Mouse (Mus musculus) lung, postnatal 0 days (tissue): ENCODE data around the gene Ubl3. TPM values are rescaled to one million over a fixed set of nuclear protein-coding genes. Genes with fewer than 3 reads are reported as not detected.

Experiments used
- ATAC-seq: fragments of 200-750 bp; cut with Nextera tagmentation; 2 replicates; pipeline ENCODE4 v1.8.0; 2017; ENCODE audit warnings: moderate library complexity
- DNase-seq: peaks from one replicate; pipeline ENCODE4 v3.0.0-alpha.2; 2016; ENCODE audit warnings: low spot score
- H3K27ac ChIP-seq: fragments of 300-500 bp; sonication (generic); 2 replicates; pipeline ENCODE4 v1.5.1; 2014; ENCODE audit warnings: antibody characterized with exemption, mild to moderate bottlenecking, low read length, mixed read lengths
- H3K27me3 ChIP-seq: fragments of 300-500 bp; sonication (generic); replicated peaks from 2 replicates; pipeline ENCODE4 v1.6.1; 2014; ENCODE audit warnings: low read length, mixed read lengths; ENCODE audit not compliant: insufficient read depth
- H3K36me3 ChIP-seq: fragments of 300-500 bp; sonication (generic); 2 replicates; pipeline ENCODE4 v1.6.1; 2014; ENCODE audit warnings: low read length, mixed read lengths; ENCODE audit not compliant: insufficient read depth
- H3K4me1 ChIP-seq: fragments of 300-500 bp; sonication (generic); 2 replicates; pipeline ENCODE4 v1.6.1; 2014; ENCODE audit warnings: antibody characterized with exemption, low read depth, low read length, mixed read lengths; ENCODE audit not compliant: insufficient read depth
- H3K4me2 ChIP-seq: fragments of 300-500 bp; sonication (generic); replicated peaks from 2 replicates; pipeline ENCODE4 v1.6.1; 2014; ENCODE audit warnings: low read depth, mild to moderate bottlenecking, low read length, moderate library complexity, mixed read lengths
- H3K4me3 ChIP-seq: fragments of 300-500 bp; sonication (generic); 2 replicates; pipeline ENCODE4 v1.5.1; 2014; ENCODE audit warnings: low read depth, low read length
- H3K9ac ChIP-seq: fragments of 300-500 bp; sonication (generic); replicated peaks from 2 replicates; pipeline ENCODE4 v1.6.1; 2014; ENCODE audit warnings: low read depth, mild to moderate bottlenecking
- H3K9me3 ChIP-seq: fragments of 300-500 bp; sonication (generic); 2 replicates; pipeline ENCODE4 v1.6.1; 2016; ENCODE audit warnings: low read length, mixed read lengths
- CTCF ChIP-seq: IDR thresholded peaks from 2 replicates; pipeline ENCODE4 v1.5.1; 2016; ENCODE audit warnings: antibody characterized with exemption, mild to moderate bottlenecking
- EP300 ChIP-seq: IDR thresholded peaks from 2 replicates; pipeline ENCODE4 v1.6.1; 2016; ENCODE audit warnings: antibody characterized with exemption, mild to moderate bottlenecking, control low read depth
- whole genome bisulfite sequencing: fragments of 180-500 bp; shearing (Covaris S2); extraction: QIAGEN DNeasy Blood & Tissue Kit; methylation state at CpG from one replicate; pipeline ENCODE4 v1.1.7; 2014; 5-methylcytosine and 5-hydroxymethylcytosine counted together
- polyA plus RNA-seq: library from polyadenylated mRNA; unstranded; fragments of >200 nt; fragmentation: Nextera tagmentation; extraction: Ambion mirVana; gene quantifications from 2 replicates; pipeline ENCODE4 v1.2.1, GENCODE M21; 2015

The Ubl3 gene
- polyA plus RNA-seq: 161 and 165 TPM in 2 replicates

DNA sequence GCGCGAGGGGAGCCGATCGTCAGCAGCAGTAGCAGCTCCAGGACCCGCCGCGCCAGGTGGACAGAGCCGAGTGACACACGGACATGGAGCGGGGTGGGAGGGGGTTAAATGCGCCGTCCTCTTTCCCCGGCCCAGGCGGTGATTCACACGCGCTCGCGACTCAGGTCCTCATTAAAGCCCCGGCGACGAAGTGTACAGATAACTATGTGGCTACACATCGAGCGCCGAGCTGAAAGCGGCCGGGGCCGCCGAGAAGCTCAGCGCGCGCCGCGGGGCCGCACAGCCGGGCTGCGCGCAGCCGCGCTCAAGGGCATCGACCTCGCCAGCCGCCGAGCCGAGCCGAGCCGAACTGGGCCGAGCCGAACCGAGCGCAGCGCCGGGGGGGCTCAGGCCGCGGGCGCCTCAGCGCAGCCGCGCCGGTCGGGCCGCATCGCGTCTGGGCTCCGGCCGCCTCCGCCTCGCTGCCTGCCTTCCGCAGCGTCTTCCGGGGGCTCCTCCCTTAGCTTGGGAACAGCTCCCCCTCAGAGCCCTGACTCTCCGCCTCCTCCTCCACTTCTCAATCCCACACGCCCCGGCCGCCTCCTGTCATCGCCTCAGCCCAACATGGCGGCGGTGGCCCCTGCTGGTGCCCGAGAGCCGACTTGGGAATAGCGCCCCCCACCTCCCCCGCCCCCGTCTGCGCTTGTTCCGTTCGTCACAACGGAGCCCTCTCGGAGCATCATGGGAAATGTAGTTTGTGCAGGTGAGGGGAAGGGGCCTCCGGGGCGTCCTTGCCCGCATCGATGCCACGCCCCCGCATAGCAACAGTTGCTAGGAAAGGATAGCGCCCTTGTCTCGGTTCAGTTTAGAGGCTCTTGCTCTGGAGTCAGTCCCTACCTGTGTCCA is at the start of gene Ubl3:
Gene Ubl3 (minus strand): TSS at position 603 of the 885 bp plus-strand sequence.
- Histone ChIP-seq H3K27ac (peak within 1 kb of the TSS; percentile 98), H3K27me3 (no peaks in the 10 kb centered on the region), H3K4me1 (peaks cover 11% of the 10 kb centered on the region; the same call in 1 of the 2 replicates), H3K9ac (peak within 1 kb of the TSS; percentile 95), H3K4me3 (peak within 1 kb of the TSS; percentile 81), H3K4me2 (peak within 1 kb of the TSS; percentile 61), H3K9me3 (no peaks in the 10 kb centered on the region), H3K36me3 (no peaks in the 10 kb centered on the region)
- DNase-seq (peak; percentile 98), ATAC-seq (peak; percentile 93)
- 1% methylated on average over 72 of the region's 95 CpGs for WGBS
- TF ChIP-seq EP300 (no peak), CTCF (peak; percentile 61)

DNA sequence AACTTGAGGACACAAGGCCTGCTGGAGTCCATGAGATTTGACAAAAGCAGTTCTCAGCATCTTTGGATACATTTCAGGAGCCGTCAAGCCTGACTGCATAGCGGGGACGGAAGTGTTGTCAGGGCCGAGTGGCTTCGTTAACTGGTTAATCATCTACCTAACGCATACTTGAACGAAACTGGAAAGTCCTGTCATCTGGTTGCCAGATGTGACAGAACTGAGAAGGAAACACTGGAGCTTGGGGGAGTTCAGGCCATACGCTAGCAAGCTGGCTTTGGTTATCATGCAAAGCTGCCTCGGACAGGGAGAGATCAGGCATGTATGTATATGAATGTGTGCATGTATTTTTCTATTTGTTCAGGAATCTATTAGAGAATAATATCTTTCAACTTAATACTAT is 45.8 kb upstream of the Ubl3 start:
- TF ChIP-seq EP300 (peak; percentile 11; the same call in 1 of the 2 replicates), CTCF (no peak)
- Histone ChIP-seq H3K27ac (no peak overlapping the region), H3K4me3 (no peak overlapping the region), H3K4me2 (no peak overlapping the region), H3K27me3 (no peaks in the 10 kb centered on the region), H3K4me1 (no peaks in the 10 kb centered on the region), H3K36me3 (no peaks in the 10 kb centered on the region), H3K9me3 (no peaks in the 10 kb centered on the region), H3K9ac (no peak overlapping the region)
- ATAC-seq (peak; percentile 86), DNase-seq (peak; percentile 81)
- 49% methylated on average over 9 of the region's 9 CpGs for WGBS

DNA sequence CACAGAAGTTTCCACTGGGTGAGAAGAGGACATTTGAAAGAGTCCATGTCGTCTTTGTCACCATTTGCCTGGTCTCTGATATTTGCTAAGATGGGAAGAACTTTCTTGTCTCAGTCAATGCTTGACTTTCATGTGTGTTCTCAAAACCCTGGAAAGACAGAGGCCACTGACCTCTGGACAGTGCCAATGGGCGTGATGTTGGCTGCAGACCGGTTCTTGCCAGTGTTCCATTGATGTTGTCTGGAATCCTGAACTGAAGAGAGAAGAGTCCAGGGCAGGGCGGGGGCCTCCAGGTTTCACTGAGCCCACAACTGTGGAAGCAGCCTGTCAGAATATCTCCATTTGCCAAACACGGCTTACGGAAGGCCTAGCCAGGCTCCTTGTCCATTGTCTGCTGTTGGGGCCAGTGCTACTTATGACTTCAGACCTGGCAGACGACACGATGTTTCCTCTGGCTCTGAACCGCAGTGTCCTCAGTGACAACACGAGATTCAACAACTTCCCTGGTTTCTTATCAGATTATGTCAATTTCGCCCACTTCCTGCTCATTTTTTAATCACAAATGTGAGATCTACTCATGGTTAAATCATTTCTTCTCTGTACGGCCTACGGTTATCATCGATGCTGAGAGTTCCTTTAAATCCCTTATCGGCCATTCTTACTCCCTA is 43.6 kb upstream of the Ubl3 start:
- Histone ChIP-seq H3K27me3 (no peaks in the 10 kb centered on the region), H3K4me3 (no peak overlapping the region), H3K9me3 (no peaks in the 10 kb centered on the region), H3K4me2 (no peak overlapping the region), H3K9ac (no peak overlapping the region), H3K27ac (no peak overlapping the region), H3K36me3 (no peaks in the 10 kb centered on the region), H3K4me1 (no peaks in the 10 kb centered on the region)
- DNase-seq: no peak
- TF ChIP-seq EP300 (no peak), CTCF (no peak)
- 71% methylated on average over 15 of the region's 15 CpGs for WGBS
- no peak for ATAC-seq

DNA sequence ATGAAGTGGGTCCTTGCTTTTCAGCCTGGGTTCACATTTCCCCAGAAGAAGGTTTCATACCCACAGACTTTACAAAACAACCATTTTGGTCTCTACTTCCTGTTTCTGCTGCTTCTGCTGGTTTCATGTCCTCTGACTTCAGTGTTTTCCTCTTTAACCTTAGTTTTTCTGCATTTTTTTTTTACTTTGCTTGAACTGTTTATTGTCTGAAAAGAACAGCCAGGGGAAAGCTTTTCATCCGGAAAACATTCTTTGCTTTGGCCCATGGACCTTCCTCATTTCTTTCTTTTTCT is 42.8 kb upstream of the Ubl3 start:
- 73% methylated on average over 1 of the region's 1 CpGs for WGBS
- Histone ChIP-seq H3K9me3 (no peaks in the 10 kb centered on the region), H3K27ac (no peak overlapping the region), H3K36me3 (no peaks in the 10 kb centered on the region), H3K4me3 (no peak overlapping the region), H3K4me1 (no peaks in the 10 kb centered on the region), H3K4me2 (no peak overlapping the region), H3K27me3 (no peaks in the 10 kb centered on the region), H3K9ac (no peak overlapping the region)
- no peak for ATAC-seq
- TF ChIP-seq CTCF (no peak), EP300 (no peak)
- DNase-seq: peak; percentile 36

DNA sequence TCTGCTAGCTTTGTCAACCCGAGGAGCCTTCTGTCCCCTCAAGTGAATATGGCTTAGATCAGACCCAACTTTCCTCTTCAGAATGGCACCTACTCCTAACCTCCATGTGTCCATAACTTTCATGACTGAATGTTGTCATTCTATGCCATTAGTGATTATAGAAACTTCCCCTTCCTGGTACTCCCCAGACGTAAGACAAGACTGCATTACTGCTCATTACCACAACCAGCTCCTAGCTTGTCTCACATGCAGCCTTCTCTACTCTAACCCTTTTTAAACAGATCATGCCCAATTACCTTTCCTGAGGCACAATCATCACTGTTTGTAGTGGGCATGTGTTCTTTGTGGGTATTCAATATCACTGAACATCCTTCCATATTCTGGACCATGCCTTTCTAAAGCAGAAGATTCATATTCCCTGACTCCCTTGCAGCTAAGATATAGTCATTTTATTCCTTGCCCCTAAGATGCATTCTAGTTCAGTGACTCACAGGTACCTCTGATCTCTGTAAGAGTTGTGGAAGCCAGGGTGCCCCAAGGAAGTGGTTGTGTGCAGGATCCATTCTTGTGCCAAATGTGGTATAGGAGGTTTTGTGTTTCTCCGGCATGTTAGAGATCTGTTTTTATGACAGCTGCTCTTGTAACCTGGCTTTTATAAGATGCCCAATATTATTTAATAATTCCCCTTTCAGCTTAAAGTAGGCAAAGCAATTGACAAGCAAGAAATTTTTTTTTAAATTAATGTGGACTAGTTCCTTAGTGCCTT is 42.3 kb upstream of the Ubl3 start:
- no peak for DNase-seq
- 91% methylated on average over 3 of the region's 3 CpGs for WGBS
- no peak overlapping the region for H3K9ac ChIP-seq
- no peak overlapping the region for H3K27ac ChIP-seq
- no peak overlapping the region for H3K4me2 ChIP-seq
- no peaks in the 10 kb centered on the region for H3K9me3 ChIP-seq
- H3K36me3 ChIP-seq: no peaks in the 10 kb centered on the region
- H3K27me3 ChIP-seq: no peaks in the 10 kb centered on the region
- no peak for ATAC-seq
- TF ChIP-seq EP300: no peak
- TF ChIP-seq CTCF: no peak
- H3K4me3 ChIP-seq: no peak overlapping the region
- H3K4me1 ChIP-seq: no peaks in the 10 kb centered on the region

DNA sequence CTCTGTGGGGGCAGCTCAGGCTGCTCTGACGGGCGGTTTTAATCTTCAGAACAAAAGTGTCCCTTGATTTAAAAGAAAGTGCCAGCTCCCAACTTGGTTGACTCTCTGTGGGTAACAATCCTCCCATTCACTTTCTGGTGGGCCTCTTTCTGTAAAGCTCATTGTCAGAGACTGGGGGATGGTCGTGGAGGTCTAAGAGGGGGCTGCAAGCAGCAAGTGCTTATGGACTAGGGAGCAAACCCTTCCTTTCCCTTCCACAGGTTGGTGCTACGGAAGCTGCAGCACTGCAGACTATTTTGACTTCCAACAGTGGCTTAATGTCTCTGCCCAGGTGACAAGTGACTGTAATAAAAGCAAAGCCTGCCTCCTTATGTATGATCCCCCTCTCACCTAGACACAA is 41.0 kb upstream of the Ubl3 start:
- H3K27me3 ChIP-seq: no peaks in the 10 kb centered on the region
- no peak overlapping the region for H3K27ac ChIP-seq
- WGBS: 57% methylated on average over 4 of the region's 4 CpGs
- no peak for ATAC-seq
- no peak for DNase-seq
- no peak overlapping the region for H3K4me2 ChIP-seq
- no peaks in the 10 kb centered on the region for H3K4me1 ChIP-seq
- no peaks in the 10 kb centered on the region for H3K36me3 ChIP-seq
- H3K9me3 ChIP-seq: no peaks in the 10 kb centered on the region
- no peak overlapping the region for H3K4me3 ChIP-seq
- no peak for TF ChIP-seq CTCF
- H3K9ac ChIP-seq: no peak overlapping the region
